Mouse (Mus musculus): Measurements from ENCODE around the gene 4931422A03Rik. TPM values are rescaled to one million over a fixed set of nuclear protein-coding genes. Genes with fewer than 3 reads are reported as not detected.
A peak's percentile ranks its signal among the peaks of the same experiment; 100 is the strongest.

Gene 4931422A03Rik
- polyA plus RNA-seq, 1 experiment: not detected

DNA sequence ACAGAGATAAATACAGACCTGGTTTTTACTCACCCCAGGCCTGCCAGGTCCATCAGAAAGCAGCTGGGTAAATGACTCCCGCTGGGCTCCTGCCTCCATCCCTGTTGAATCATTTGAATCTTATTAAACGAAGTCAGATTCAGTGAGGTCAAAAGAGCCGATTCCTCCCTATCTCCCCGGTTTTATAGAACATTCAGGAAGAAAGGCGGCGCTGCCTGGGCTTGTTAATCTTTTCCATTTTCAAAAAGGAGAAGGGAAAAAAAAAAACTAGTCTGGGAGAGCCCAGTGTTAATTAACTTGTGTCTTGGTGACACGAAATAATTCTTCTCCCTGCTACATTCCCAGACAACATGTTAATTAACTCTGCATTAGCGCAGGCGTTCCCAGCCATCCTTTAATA is 50.4 kb downstream of the 4931422A03Rik start:
- H3K9ac ChIP-seq (ENCODE audit: low read depth, poor library complexity, severe bottlenecking): no peak overlapping the region
- no peaks in the 10 kb centered on the region for H3K9me3 ChIP-seq (replicated peaks; ENCODE audit: control insufficient read depth, insufficient read depth, low read length, poor library complexity, severe bottlenecking)
- H3K27me3 ChIP-seq (ENCODE audit: control insufficient read depth, insufficient read depth, low read length, poor library complexity, severe bottlenecking): no peaks in the 10 kb centered on the region
- no peaks in the 10 kb centered on the region for H3K36me3 ChIP-seq (ENCODE audit: control insufficient read depth, insufficient read depth, low read length, poor library complexity, severe bottlenecking)
- no peak overlapping the region for H3K27ac ChIP-seq (ENCODE audit: insufficient read depth, low read length)
- no peak overlapping the region for H3K4me3 ChIP-seq (ENCODE audit: low read depth, low read length)
- no peaks in the 10 kb centered on the region for H3K4me1 ChIP-seq (ENCODE audit: control insufficient read depth, insufficient read depth, low read length)
- no peak for TF ChIP-seq POLR2A (IDR thresholded peaks at IDR 0.05; ENCODE audit: insufficient read depth, low read length)
- no peak for TF ChIP-seq CTCF (IDR thresholded peaks at IDR 0.05; ENCODE audit: low read depth, low read length)
- no peak for TF ChIP-seq EP300 (IDR thresholded peaks at IDR 0.05; ENCODE audit: insufficient read depth, low read depth, low read length)

GRCm38 (mm10) chr2:103977216-103977615 is 50.9 kb downstream of the 4931422A03Rik start:
- Histone ChIP-seq H3K4me1 (ENCODE audit: control insufficient read depth, insufficient read depth, low read length) (no peaks in the 10 kb centered on the region), H3K9me3 (replicated peaks; ENCODE audit: control insufficient read depth, insufficient read depth, low read length, poor library complexity, severe bottlenecking) (no peaks in the 10 kb centered on the region), H3K9ac (ENCODE audit: low read depth, poor library complexity, severe bottlenecking) (no peak overlapping the region), H3K4me3 (ENCODE audit: low read depth, low read length) (no peak overlapping the region), H3K36me3 (ENCODE audit: control insufficient read depth, insufficient read depth, low read length, poor library complexity, severe bottlenecking) (no peaks in the 10 kb centered on the region), H3K27ac (ENCODE audit: insufficient read depth, low read length) (no peak overlapping the region), H3K27me3 (ENCODE audit: control insufficient read depth, insufficient read depth, low read length, poor library complexity, severe bottlenecking) (peaks cover 3% of the 10 kb centered on the region; the same call in 1 of the 2 replicates)
- TF ChIP-seq CTCF (IDR thresholded peaks at IDR 0.05; ENCODE audit: low read depth, low read length) (no peak), EP300 (IDR thresholded peaks at IDR 0.05; ENCODE audit: insufficient read depth, low read depth, low read length) (no peak), POLR2A (IDR thresholded peaks at IDR 0.05; ENCODE audit: insufficient read depth, low read length) (no peak)

- no peak overlapping the region for H3K4me3 ChIP-seq (ENCODE audit: low read depth, low read length)
- H3K36me3 ChIP-seq (ENCODE audit: control insufficient read depth, insufficient read depth, low read length, poor library complexity, severe bottlenecking): no peaks in the 10 kb centered on the region
- TF ChIP-seq CTCF (IDR thresholded peaks at IDR 0.05; ENCODE audit: low read depth, low read length) (no peak), EP300 (IDR thresholded peaks at IDR 0.05; ENCODE audit: insufficient read depth, low read depth, low read length) (no peak), POLR2A (IDR thresholded peaks at IDR 0.05; ENCODE audit: insufficient read depth, low read length) (no peak)
- H3K27ac ChIP-seq (ENCODE audit: insufficient read depth, low read length): no peak overlapping the region
- H3K9me3 ChIP-seq (replicated peaks; ENCODE audit: control insufficient read depth, insufficient read depth, low read length, poor library complexity, severe bottlenecking): no peaks in the 10 kb centered on the region
- no peaks in the 10 kb centered on the region for H3K4me1 ChIP-seq (ENCODE audit: control insufficient read depth, insufficient read depth, low read length)
- no peak overlapping the region for H3K9ac ChIP-seq (ENCODE audit: low read depth, poor library complexity, severe bottlenecking)
- peaks cover 13% of the 10 kb centered on the region for H3K27me3 ChIP-seq (ENCODE audit: control insufficient read depth, insufficient read depth, low read length, poor library complexity, severe bottlenecking)
Observed at GRCm38 (mm10) chr2:103975904-103976303, 52.3 kb downstream of the 4931422A03Rik start.

- Histone ChIP-seq H3K4me3 (ENCODE audit: low read depth, low read length) (no peak overlapping the region), H3K36me3 (ENCODE audit: control insufficient read depth, insufficient read depth, low read length, poor library complexity, severe bottlenecking) (no peaks in the 10 kb centered on the region), H3K27ac (ENCODE audit: insufficient read depth, low read length) (no peak overlapping the region), H3K9me3 (replicated peaks; ENCODE audit: control insufficient read depth, insufficient read depth, low read length, poor library complexity, severe bottlenecking) (no peaks in the 10 kb centered on the region), H3K27me3 (ENCODE audit: control insufficient read depth, insufficient read depth, low read length, poor library complexity, severe bottlenecking) (peaks cover 30% of the 10 kb centered on the region), H3K9ac (ENCODE audit: low read depth, poor library complexity, severe bottlenecking) (no peak overlapping the region), H3K4me1 (ENCODE audit: control insufficient read depth, insufficient read depth, low read length) (no peaks in the 10 kb centered on the region)
- no peak for TF ChIP-seq POLR2A (IDR thresholded peaks at IDR 0.05; ENCODE audit: insufficient read depth, low read length)
- no peak for TF ChIP-seq CTCF (IDR thresholded peaks at IDR 0.05; ENCODE audit: low read depth, low read length)
- TF ChIP-seq EP300 (IDR thresholded peaks at IDR 0.05; ENCODE audit: insufficient read depth, low read depth, low read length): no peak
Observed at GRCm38 (mm10) chr2:103971838-103972237, 56.3 kb downstream of the 4931422A03Rik start.

DNA sequence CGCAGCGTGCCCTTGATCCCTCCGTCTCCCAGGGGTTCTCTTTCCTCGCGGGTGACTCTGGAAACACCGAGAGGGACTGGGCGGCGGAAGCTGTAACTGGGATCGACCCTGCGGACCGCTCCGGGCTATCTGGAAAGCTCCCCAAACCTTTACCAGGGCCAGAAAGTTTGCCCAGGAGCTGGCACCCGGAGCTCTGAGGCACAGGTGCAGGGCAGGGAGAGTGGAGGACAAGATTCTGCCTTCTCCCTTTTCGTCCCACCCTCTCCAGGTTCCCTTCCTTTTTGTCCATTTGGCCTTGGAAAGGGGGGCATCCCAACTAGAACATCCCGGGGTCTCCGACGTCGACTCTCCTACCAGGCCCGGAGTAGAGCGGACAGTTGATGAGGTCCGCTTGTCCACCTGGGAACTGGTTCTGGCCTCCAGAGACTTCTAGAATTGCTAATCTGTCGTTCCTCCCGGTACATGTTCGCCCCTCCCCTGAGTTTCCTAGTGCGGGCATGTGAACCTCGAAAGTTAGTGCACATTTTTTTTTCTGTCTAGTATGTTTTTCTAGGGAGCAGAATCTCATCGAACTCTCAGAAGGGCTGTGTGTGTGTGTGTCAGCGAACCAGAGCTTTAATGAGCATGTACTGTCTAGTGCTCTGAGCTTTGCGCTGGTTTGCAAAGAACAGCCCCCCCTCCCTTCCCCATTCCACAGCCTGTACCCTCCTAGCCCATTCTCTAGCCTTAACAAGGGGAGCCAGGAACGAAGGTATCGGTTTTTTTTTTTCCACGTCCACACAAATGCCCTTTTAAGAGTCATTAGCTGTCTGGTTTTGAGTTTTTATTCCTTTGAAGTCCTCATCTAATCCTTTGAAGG is 57.1 kb downstream of the 4931422A03Rik start:
- Histone ChIP-seq H3K27ac (ENCODE audit: insufficient read depth, low read length) (no peak overlapping the region), H3K36me3 (ENCODE audit: control insufficient read depth, insufficient read depth, low read length, poor library complexity, severe bottlenecking) (no peaks in the 10 kb centered on the region), H3K27me3 (ENCODE audit: control insufficient read depth, insufficient read depth, low read length, poor library complexity, severe bottlenecking) (peaks cover 30% of the 10 kb centered on the region), H3K9me3 (replicated peaks; ENCODE audit: control insufficient read depth, insufficient read depth, low read length, poor library complexity, severe bottlenecking) (no peaks in the 10 kb centered on the region), H3K4me3 (ENCODE audit: low read depth, low read length) (peak overlapping the region; percentile 62), H3K9ac (ENCODE audit: low read depth, poor library complexity, severe bottlenecking) (peak overlapping the region; percentile 71), H3K4me1 (ENCODE audit: control insufficient read depth, insufficient read depth, low read length) (no peaks in the 10 kb centered on the region)
- TF ChIP-seq POLR2A (IDR thresholded peaks at IDR 0.05; ENCODE audit: insufficient read depth, low read length): no peak
- no peak for TF ChIP-seq CTCF (IDR thresholded peaks at IDR 0.05; ENCODE audit: low read depth, low read length)
- no peak for TF ChIP-seq EP300 (IDR thresholded peaks at IDR 0.05; ENCODE audit: insufficient read depth, low read depth, low read length)
